Mouse (Mus musculus): ENCODE data around the gene Olfr332. TPM values are rescaled to one million over a fixed set of nuclear protein-coding genes. Genes with fewer than 3 reads are reported as not detected.

Olfr332 gene
- polyA plus RNA-seq, 1 experiment from 2014 or later = not detected

Other genes starting within 250 kb of the Olfr332 start
- gene 4930438A08Rik, start 217.8 kb downstream of the Olfr332 start, polyA plus RNA-seq (2015; fragmentation: Nextera tagmentation; extraction: Ambion mirVana) = 0.09 TPM in 1 of 2 replicates, not detected in the other
- 26.7 and 26.8 TPM in 2 replicates for gene Zfp692, start 185.5 kb downstream of the Olfr332 start, polyA plus RNA-seq (2015; fragmentation: Nextera tagmentation; extraction: Ambion mirVana)
- 32.6 and 38.8 TPM in 2 replicates for gene Zfp672, start 162.2 kb downstream of the Olfr332 start, polyA plus RNA-seq (2015; fragmentation: Nextera tagmentation; extraction: Ambion mirVana)
- 35.7 and 36.9 TPM in 2 replicates for gene Sh3bp5l, start 161.8 kb downstream of the Olfr332 start, polyA plus RNA-seq (2015; fragmentation: Nextera tagmentation; extraction: Ambion mirVana)
- 0.23 TPM in 1 of 2 replicates, not detected in the other for gene Lypd8, start 113.5 kb downstream of the Olfr332 start, polyA plus RNA-seq (2015; fragmentation: Nextera tagmentation; extraction: Ambion mirVana)
- gene 1810065E05Rik, start 71.4 kb downstream of the Olfr332 start, polyA plus RNA-seq (2015; fragmentation: Nextera tagmentation; extraction: Ambion mirVana) = not detected in 2 replicates
- not detected in 2 replicates for gene Gm12253, start 60.0 kb downstream of the Olfr332 start, polyA plus RNA-seq (2015; fragmentation: Nextera tagmentation; extraction: Ambion mirVana)
- gene Lypd9, start 39.6 kb downstream of the Olfr332 start, polyA plus RNA-seq (2015; fragmentation: Nextera tagmentation; extraction: Ambion mirVana) = not detected in 2 replicates
- gene Olfr30, start 30.3 kb downstream of the Olfr332 start, polyA plus RNA-seq (2015; fragmentation: Nextera tagmentation; extraction: Ambion mirVana) = not detected in 2 replicates
- not detected in 2 replicates for gene Olfr331, start 10.0 kb upstream of the Olfr332 start, polyA plus RNA-seq (2015; fragmentation: Nextera tagmentation; extraction: Ambion mirVana)
- gene Olfr330, start 42.3 kb upstream of the Olfr332 start, polyA plus RNA-seq (2015; fragmentation: Nextera tagmentation; extraction: Ambion mirVana) = not detected in 2 replicates
- gene Olfr329-ps, start 53.9 kb upstream of the Olfr332 start, polyA plus RNA-seq (2015; fragmentation: Nextera tagmentation; extraction: Ambion mirVana) = not detected in 2 replicates
- gene Olfr328, start 63.1 kb upstream of the Olfr332 start, polyA plus RNA-seq (2015; fragmentation: Nextera tagmentation; extraction: Ambion mirVana) = 0.08 TPM in 1 of 2 replicates, not detected in the other
- not detected in 2 replicates for gene Olfr224, start 78.0 kb upstream of the Olfr332 start, polyA plus RNA-seq (2015; fragmentation: Nextera tagmentation; extraction: Ambion mirVana)
- not detected in 2 replicates for gene Olfr325, start 85.2 kb upstream of the Olfr332 start, polyA plus RNA-seq (2015; fragmentation: Nextera tagmentation; extraction: Ambion mirVana)
- gene Olfr324, start 102.6 kb upstream of the Olfr332 start, polyA plus RNA-seq (2015; fragmentation: Nextera tagmentation; extraction: Ambion mirVana) = not detected in 2 replicates
- gene 2210407C18Rik, start 123.5 kb upstream of the Olfr332 start, polyA plus RNA-seq (2015; fragmentation: Nextera tagmentation; extraction: Ambion mirVana) = not detected in 2 replicates
- not detected in 2 replicates for gene Olfr323, start 137.9 kb upstream of the Olfr332 start, polyA plus RNA-seq (2015; fragmentation: Nextera tagmentation; extraction: Ambion mirVana)
- 0.09 and 0.11 TPM in 2 replicates for gene Trim58, start 147.9 kb upstream of the Olfr332 start, polyA plus RNA-seq (2015; fragmentation: Nextera tagmentation; extraction: Ambion mirVana)
- gene Olfr322, start 166.2 kb upstream of the Olfr332 start, polyA plus RNA-seq (2015; fragmentation: Nextera tagmentation; extraction: Ambion mirVana) = not detected in 2 replicates
- not detected in 2 replicates for gene Olfr320, start 188.5 kb upstream of the Olfr332 start, polyA plus RNA-seq (2015; fragmentation: Nextera tagmentation; extraction: Ambion mirVana)
- not detected in 2 replicates for gene Olfr319, start 206.6 kb upstream of the Olfr332 start, polyA plus RNA-seq (2015; fragmentation: Nextera tagmentation; extraction: Ambion mirVana)
- not detected in 2 replicates for gene Olfr318, start 231.5 kb upstream of the Olfr332 start, polyA plus RNA-seq (2015; fragmentation: Nextera tagmentation; extraction: Ambion mirVana)
- not detected in 2 replicates for gene Olfr317, start 246.7 kb upstream of the Olfr332 start, polyA plus RNA-seq (2015; fragmentation: Nextera tagmentation; extraction: Ambion mirVana)

Data from limb, embryonic 13.5 days (tissue).